Mouse (Mus musculus) urinary bladder, postnatal 36 days (tissue): ENCODE measurements at regions not wholly inside any gene's neighbourhood (a gene's known extent, or its start where the extent isn't known, plus 50 kb on each side); places are given as distances from the start of the nearest gene placed in this dataset.

ENCODE experiments used
- DNase-seq, 2 experiments: peaks; one replicate each; pipeline ENCODE4 v3.0.0; 2022; ENCODE audit warnings: low spot score in 2 of 2, mixed read lengths in 1 of 2

DNA sequence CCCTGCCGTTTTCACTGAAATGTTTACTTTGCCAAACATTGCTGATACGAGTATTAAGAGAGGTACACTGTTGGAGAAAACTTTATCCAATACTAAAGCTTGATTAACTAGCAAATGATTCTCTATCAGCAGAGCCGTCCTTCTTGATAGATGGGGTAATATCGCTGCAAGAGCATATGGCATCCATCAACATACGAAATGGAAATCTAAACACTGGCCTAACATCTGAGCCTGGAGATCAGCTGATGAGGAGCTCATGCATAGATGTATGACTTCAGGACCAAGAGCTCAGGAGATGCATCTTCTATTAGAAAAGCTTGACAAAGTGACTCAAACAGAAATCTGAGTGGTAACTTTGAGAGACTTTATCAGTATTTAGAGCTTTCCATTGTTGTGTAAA, 666.5 kb downstream of the Defb40 start:
- DNase-seq: no peak

GRCm38 (mm10) chr8:18310927-18311326, 667.1 kb downstream of the Defb40 start:
- DNase-seq: no peak

DNA sequence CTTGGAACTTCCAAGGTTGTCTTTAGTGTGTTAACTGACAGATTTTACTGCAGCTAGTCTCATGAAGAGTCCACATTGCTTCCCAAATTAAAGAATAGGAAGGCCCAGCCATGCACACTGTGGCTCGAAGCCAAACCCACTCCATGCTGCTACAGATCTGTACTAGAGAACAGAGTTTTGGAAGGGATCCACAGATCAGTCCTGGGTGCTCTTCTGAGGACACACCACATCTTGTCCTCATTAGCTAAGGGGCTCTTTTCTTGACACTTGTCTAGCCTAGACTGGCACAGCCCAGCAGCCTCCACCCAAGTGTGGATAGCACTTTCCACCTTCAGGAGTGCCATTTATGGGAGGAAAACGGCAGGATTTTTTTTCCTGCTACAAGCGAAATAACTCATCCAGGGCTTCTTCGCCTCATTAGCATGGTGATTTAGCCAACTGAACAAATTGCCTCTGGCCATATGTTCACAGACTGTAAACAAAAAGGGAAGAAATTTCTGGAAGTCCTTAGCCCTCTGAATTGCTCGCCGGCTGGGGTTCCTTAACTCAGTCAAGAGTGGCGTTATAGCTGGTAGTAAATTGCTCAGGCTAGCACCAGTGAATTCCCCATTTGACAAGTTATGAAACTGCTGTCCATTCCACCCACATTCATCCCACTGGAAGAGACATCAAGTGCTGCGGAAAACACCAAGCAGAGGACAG, 690.4 kb downstream of the Defb40 start:
- DNase-seq: no peak

DNA sequence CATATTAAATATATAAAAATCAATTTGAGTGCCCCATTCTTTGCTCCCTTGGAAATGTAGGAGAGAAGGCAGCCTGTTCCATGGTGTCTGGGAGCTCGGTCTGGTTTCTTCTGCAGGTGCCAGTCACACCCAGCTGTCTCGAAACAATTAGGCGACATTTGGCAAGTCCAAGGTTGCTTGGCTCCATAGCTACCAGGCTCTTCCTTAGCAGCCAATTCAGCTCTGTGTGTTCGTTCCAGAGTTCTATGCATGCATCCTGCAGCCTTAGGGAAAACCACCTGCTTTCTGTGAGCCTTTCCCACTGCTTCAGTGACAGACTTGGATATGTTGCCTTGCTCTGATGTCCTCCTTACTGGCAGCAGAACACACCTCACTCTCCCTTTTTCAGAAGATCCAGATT, 698.1 kb downstream of the Defb40 start:
- DNase-seq: no peak

DNA sequence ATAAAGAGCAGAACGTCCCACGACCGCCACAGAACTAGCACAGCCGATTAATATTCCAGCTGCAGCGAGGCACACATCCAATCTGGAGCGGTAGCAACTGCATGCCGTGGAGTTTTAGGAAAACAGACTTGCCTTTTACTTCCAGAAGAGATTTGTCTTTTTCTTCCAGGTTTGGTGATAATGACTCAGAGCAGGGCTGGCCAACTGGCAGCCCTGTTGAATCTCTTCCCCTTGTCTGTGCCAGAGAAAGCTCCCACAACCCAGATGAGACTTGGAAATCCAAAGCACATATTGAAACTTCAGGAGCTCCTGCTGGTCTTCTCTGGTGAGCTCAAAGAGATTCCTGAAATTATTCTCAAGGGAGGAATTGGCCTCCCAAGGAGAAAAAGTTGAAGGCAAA, 709.8 kb downstream of the Defb40 start:
- DNase-seq: no peak

GRCm38 (mm10) chr8:18258287-18258961, 719.6 kb downstream of the Defb40 start:
- DNase-seq: no peak

- DNase-seq: no peak
These were observed 731.8 kb downstream of the Defb40 start for GRCm38 (mm10) chr8:18246299-18246698.

DNA sequence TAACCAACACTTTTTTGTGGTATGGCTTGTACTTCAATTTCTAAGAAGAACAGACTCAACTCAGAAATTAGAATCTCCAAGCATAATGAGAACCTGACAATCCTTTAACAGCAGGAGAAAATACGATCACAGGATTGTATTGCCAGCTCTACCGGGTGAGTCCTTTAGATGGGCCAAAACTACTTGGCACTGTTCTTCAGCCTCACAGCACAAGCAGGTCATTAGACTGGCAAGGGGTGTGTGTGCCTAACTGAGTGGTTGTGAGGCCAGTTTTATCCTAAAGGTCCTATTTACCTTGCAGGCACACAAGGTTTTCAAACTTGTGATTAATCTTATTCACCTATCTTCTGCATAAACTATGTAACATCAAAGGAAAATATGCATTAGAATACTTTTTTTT, 760.5 kb downstream of the Defb40 start:
- DNase-seq: no peak

- DNase-seq: no peak
These were observed 760.9 kb downstream of the Defb40 start for GRCm38 (mm10) chr8:18217192-18217591.

- no peak for DNase-seq
These were observed 761.5 kb downstream of the Defb40 start for GRCm38 (mm10) chr8:18216516-18216915.

- no peak for DNase-seq
These were observed 768.0 kb downstream of the Defb40 start for GRCm38 (mm10) chr8:18210067-18210466.

GRCm38 (mm10) chr8:18208658-18209057, 769.4 kb downstream of the Defb40 start:
- no peak for DNase-seq

- DNase-seq: no peak
These were observed 790.6 kb downstream of the Defb40 start for GRCm38 (mm10) chr8:18187486-18187885.

- no peak for DNase-seq
These were observed 802.4 kb downstream of the Defb40 start for GRCm38 (mm10) chr8:18175544-18176092.

- DNase-seq: no peak
These were observed 819.4 kb downstream of the Defb40 start for GRCm38 (mm10) chr8:18158619-18159018.

GRCm38 (mm10) chr8:18115333-18116044, 862.6 kb downstream of the Defb40 start:
- no peak for DNase-seq

- DNase-seq: no peak
These were observed 864.8 kb downstream of the Defb40 start for GRCm38 (mm10) chr8:18113262-18113661.

GRCm38 (mm10) chr8:18109480-18109879, 868.6 kb downstream of the Defb40 start:
- DNase-seq: no peak

DNA sequence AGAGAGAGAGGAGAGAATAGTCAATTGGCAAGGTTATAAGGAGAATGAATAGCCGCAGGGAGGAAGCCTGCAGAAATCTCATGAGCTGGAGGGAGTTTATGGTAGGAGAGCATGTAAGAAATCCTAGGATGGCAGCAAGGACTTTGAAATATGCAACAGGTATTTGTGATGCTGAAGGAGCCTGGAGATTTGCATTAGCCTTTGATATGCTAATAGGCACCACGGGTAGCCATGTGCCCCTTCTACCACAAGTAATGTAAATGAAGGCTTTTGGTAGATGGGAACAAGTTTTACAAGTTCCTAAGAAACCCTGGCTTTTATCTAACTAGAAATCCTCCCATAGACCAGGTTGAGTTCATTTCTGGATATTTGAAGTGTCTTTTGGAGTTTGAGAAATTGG, 871.2 kb downstream of the Defb40 start:
- no peak for DNase-seq

DNA sequence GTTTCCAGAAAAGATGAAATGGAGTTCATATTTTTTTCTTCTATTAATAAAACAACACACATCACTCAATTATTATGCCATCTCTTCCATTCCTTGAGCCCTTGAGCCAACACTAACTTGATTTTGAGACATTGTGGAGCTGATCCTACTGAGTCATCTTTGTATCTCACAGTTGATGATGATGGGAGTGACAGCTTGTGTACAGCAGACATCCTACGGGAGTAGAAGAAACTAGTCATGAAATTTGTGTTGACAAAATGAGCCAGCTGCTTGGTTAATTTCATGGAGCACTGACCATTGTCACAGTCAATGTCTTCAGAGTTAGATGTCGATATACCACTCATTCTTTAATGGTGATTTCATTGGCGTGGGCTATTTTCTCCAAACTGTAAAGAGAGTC, 912.6 kb downstream of the Defb40 start:
- no peak for DNase-seq

GRCm38 (mm10) chr8:18059526-18059925, 918.5 kb downstream of the Defb40 start:
- no peak for DNase-seq

DNA sequence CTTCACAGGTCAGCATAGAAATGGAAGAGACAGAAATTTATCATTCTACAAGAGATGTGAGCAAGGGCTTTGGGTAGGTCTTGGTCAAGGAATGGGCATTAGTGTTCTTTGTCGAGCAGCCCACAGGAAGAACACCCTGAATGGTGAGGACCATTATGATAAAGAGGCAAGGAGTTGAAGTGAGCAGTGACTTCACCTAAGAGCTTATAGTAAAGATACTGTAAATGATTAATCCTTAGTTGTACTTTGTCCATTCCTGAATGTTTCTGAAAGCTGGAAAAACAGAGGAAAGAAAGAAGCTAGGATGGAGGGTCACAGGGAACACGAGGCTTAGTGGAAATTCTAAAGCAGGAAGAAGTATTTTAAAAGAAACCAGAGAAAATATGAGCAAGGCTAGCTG, 956.9 kb downstream of the Defb40 start:
- DNase-seq: no peak

DNA sequence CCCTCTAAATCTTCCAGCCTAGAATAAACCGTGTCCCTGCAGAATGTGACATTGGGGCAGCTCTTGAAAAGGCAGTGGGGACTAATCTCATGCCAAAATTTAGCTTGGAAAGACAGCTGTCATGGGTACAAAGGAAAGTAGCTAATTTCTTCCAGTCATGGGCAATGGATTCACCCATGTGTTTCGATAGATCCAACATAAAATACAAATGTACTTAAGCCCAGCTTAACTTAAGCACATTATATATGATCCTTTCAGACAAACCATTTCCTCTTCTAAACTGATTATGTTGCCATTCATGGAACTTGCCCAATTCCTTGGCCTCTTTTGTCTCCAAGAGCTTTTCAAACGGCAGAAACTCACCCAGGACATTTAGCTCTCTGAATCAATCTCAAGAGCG, 970.5 kb downstream of the Defb40 start:
- no peak for DNase-seq
